Mouse (Mus musculus): ENCODE results near the gene Gpc5. TPM values are rescaled to one million over a fixed set of nuclear protein-coding genes. Genes with fewer than 3 reads are reported as not detected.

The Gpc5 gene
- polyA plus RNA-seq, 1 experiment from 2014 or later = 1.5 TPM

- Histone ChIP-seq H3K27me3 (no peaks in the 10 kb centered on the region), H3K4me1 (no peaks in the 10 kb centered on the region), H3K4me2 (no peak overlapping the region), H3K4me3 (no peak overlapping the region), H3K27ac (no peak overlapping the region), H3K36me3 (no peaks in the 10 kb centered on the region), H3K9ac (no peak overlapping the region), H3K9me3 (no peaks in the 10 kb centered on the region)
- WGBS = 16% methylated on average over 1 of the region's 1 CpGs
- ATAC-seq (ENCODE audit: insufficient number of reproducible peaks, low FRiP score, low TSS enrichment, low read depth) = no peak
Observed at GRCm38 (mm10) chr14:115819021-115819420, 727.0 kb downstream of the Gpc5 start.

GRCm38 (mm10) chr14:115821657-115822056 lies 729.6 kb downstream of the Gpc5 start:
- Histone ChIP-seq H3K9ac (no peak overlapping the region), H3K36me3 (no peaks in the 10 kb centered on the region), H3K4me1 (no peaks in the 10 kb centered on the region), H3K9me3 (no peaks in the 10 kb centered on the region), H3K27me3 (no peaks in the 10 kb centered on the region), H3K4me2 (no peak overlapping the region), H3K27ac (no peak overlapping the region), H3K4me3 (no peak overlapping the region)
- 61% methylated on average over 7 of the region's 7 CpGs for WGBS
- ATAC-seq (ENCODE audit: insufficient number of reproducible peaks, low FRiP score, low TSS enrichment, low read depth) = no peak

GRCm38 (mm10) chr14:115830485-115830884 lies 738.5 kb downstream of the Gpc5 start:
- Histone ChIP-seq H3K4me1 (no peaks in the 10 kb centered on the region), H3K9ac (no peak overlapping the region), H3K27ac (no peak overlapping the region), H3K4me3 (no peak overlapping the region), H3K4me2 (no peak overlapping the region), H3K9me3 (no peaks in the 10 kb centered on the region), H3K27me3 (no peaks in the 10 kb centered on the region), H3K36me3 (no peaks in the 10 kb centered on the region)
- WGBS = 73% methylated on average over 5 of the region's 5 CpGs
- ATAC-seq (ENCODE audit: insufficient number of reproducible peaks, low FRiP score, low TSS enrichment, low read depth) = no peak

- no peaks in the 10 kb centered on the region for H3K27me3 ChIP-seq
- no peak for ATAC-seq (ENCODE audit: insufficient number of reproducible peaks, low FRiP score, low TSS enrichment, low read depth)
- no peak overlapping the region for H3K4me3 ChIP-seq
- no peaks in the 10 kb centered on the region for H3K4me1 ChIP-seq
- H3K36me3 ChIP-seq = no peaks in the 10 kb centered on the region
- no peak overlapping the region for H3K27ac ChIP-seq
- H3K4me2 ChIP-seq = no peak overlapping the region
- no peak overlapping the region for H3K9ac ChIP-seq
- no peaks in the 10 kb centered on the region for H3K9me3 ChIP-seq
- WGBS = under 1% methylated on average over 7 of the region's 7 CpGs
Observed at GRCm38 (mm10) chr14:115831219-115831755, 739.3 kb downstream of the Gpc5 start.

GRCm38 (mm10) chr14:115831854-115832625 lies 740.0 kb downstream of the Gpc5 start:
- WGBS = 62% methylated on average over 10 of the region's 10 CpGs
- no peaks in the 10 kb centered on the region for H3K4me1 ChIP-seq
- no peaks in the 10 kb centered on the region for H3K36me3 ChIP-seq
- no peak overlapping the region for H3K9ac ChIP-seq
- H3K27me3 ChIP-seq = no peaks in the 10 kb centered on the region
- no peak overlapping the region for H3K4me3 ChIP-seq
- H3K27ac ChIP-seq = no peak overlapping the region
- H3K9me3 ChIP-seq = no peaks in the 10 kb centered on the region
- no peak overlapping the region for H3K4me2 ChIP-seq
- ATAC-seq (ENCODE audit: insufficient number of reproducible peaks, low FRiP score, low TSS enrichment, low read depth) = no peak

GRCm38 (mm10) chr14:115843783-115844182 lies 751.8 kb downstream of the Gpc5 start:
- Histone ChIP-seq H3K4me1 (no peaks in the 10 kb centered on the region), H3K9ac (no peak overlapping the region), H3K9me3 (no peaks in the 10 kb centered on the region), H3K4me2 (no peak overlapping the region), H3K36me3 (no peaks in the 10 kb centered on the region), H3K27ac (no peak overlapping the region), H3K4me3 (no peak overlapping the region), H3K27me3 (no peaks in the 10 kb centered on the region)
- no peak for ATAC-seq (ENCODE audit: insufficient number of reproducible peaks, low FRiP score, low TSS enrichment, low read depth)
- WGBS = 63% methylated on average over 2 of the region's 2 CpGs

- no peaks in the 10 kb centered on the region for H3K27me3 ChIP-seq
- H3K4me2 ChIP-seq = no peak overlapping the region
- no peaks in the 10 kb centered on the region for H3K4me1 ChIP-seq
- H3K27ac ChIP-seq = no peak overlapping the region
- no peaks in the 10 kb centered on the region for H3K36me3 ChIP-seq
- H3K9me3 ChIP-seq = no peaks in the 10 kb centered on the region
- H3K9ac ChIP-seq = no peak overlapping the region
- 96% methylated on average over 1 of the region's 1 CpGs for WGBS
- no peak for ATAC-seq (ENCODE audit: insufficient number of reproducible peaks, low FRiP score, low TSS enrichment, low read depth)
- no peak overlapping the region for H3K4me3 ChIP-seq
Observed at GRCm38 (mm10) chr14:115844773-115845427, 752.9 kb downstream of the Gpc5 start.

- H3K36me3 ChIP-seq = no peaks in the 10 kb centered on the region
- WGBS = 78% methylated on average over 3 of the region's 3 CpGs
- H3K4me1 ChIP-seq = no peaks in the 10 kb centered on the region
- H3K4me3 ChIP-seq = no peak overlapping the region
- no peak overlapping the region for H3K9ac ChIP-seq
- H3K4me2 ChIP-seq = no peak overlapping the region
- ATAC-seq (ENCODE audit: insufficient number of reproducible peaks, low FRiP score, low TSS enrichment, low read depth) = no peak
- no peak overlapping the region for H3K27ac ChIP-seq
- H3K9me3 ChIP-seq = no peaks in the 10 kb centered on the region
- no peaks in the 10 kb centered on the region for H3K27me3 ChIP-seq
Observed at GRCm38 (mm10) chr14:115869127-115869526, 777.1 kb downstream of the Gpc5 start.

- Histone ChIP-seq H3K9ac (no peak overlapping the region), H3K4me1 (no peaks in the 10 kb centered on the region), H3K27me3 (no peaks in the 10 kb centered on the region), H3K9me3 (no peaks in the 10 kb centered on the region), H3K27ac (no peak overlapping the region), H3K4me2 (no peak overlapping the region), H3K4me3 (no peak overlapping the region), H3K36me3 (no peaks in the 10 kb centered on the region)
- no peak for ATAC-seq (ENCODE audit: insufficient number of reproducible peaks, low FRiP score, low TSS enrichment, low read depth)
- WGBS = 84% methylated on average over 1 of the region's 1 CpGs
Observed at GRCm38 (mm10) chr14:115976062-115976461, 884.0 kb downstream of the Gpc5 start.

- H3K9ac ChIP-seq = no peak overlapping the region
- no peak overlapping the region for H3K4me3 ChIP-seq
- WGBS = 75% methylated on average over 2 of the region's 2 CpGs
- H3K4me1 ChIP-seq = no peaks in the 10 kb centered on the region
- H3K4me2 ChIP-seq = no peak overlapping the region
- no peak overlapping the region for H3K27ac ChIP-seq
- ATAC-seq (ENCODE audit: insufficient number of reproducible peaks, low FRiP score, low TSS enrichment, low read depth) = no peak
- no peaks in the 10 kb centered on the region for H3K9me3 ChIP-seq
- H3K36me3 ChIP-seq = no peaks in the 10 kb centered on the region
- H3K27me3 ChIP-seq = no peaks in the 10 kb centered on the region
Observed at GRCm38 (mm10) chr14:115979233-115979632, 887.2 kb downstream of the Gpc5 start.

GRCm38 (mm10) chr14:115990764-115991163 lies 898.7 kb downstream of the Gpc5 start:
- 68% methylated on average over 2 of the region's 2 CpGs for WGBS
- Histone ChIP-seq H3K9me3 (no peaks in the 10 kb centered on the region), H3K27me3 (no peaks in the 10 kb centered on the region), H3K27ac (no peak overlapping the region), H3K9ac (no peak overlapping the region), H3K36me3 (no peaks in the 10 kb centered on the region), H3K4me1 (no peaks in the 10 kb centered on the region), H3K4me3 (no peak overlapping the region), H3K4me2 (no peak overlapping the region)
- ATAC-seq (ENCODE audit: insufficient number of reproducible peaks, low FRiP score, low TSS enrichment, low read depth) = no peak

GRCm38 (mm10) chr14:115993520-115994106 lies 901.6 kb downstream of the Gpc5 start:
- 21% methylated on average over 5 of the region's 5 CpGs for WGBS
- H3K36me3 ChIP-seq = no peaks in the 10 kb centered on the region
- ATAC-seq (ENCODE audit: insufficient number of reproducible peaks, low FRiP score, low TSS enrichment, low read depth) = no peak

More at GRCm38 (mm10) chr14:115993520-115994106, 901.6 kb downstream of the Gpc5 start:
- Histone ChIP-seq H3K27ac (no peak overlapping the region), H3K9me3 (no peaks in the 10 kb centered on the region), H3K4me2 (no peak overlapping the region), H3K9ac (no peak overlapping the region), H3K4me1 (no peaks in the 10 kb centered on the region), H3K27me3 (no peaks in the 10 kb centered on the region), H3K4me3 (no peak overlapping the region)
